Mouse (Mus musculus): ENCODE results near the gene Cdca8.

GRCm38 (mm10) chr4:124962576-124962975 is 23.5 kb upstream of the Cdca8 start:
- TF ChIP-seq CTCF (conservative IDR thresholded peaks at IDR 0.05; ENCODE audit: low read length) (no peak), NANOG (IDR thresholded peaks at IDR 0.05; ENCODE audit: borderline replicate concordance, low read length) (no peak)

Measured in E14TG2a.4 (cell line).